Mouse (Mus musculus) thymus, postnatal 10 days (tissue): Measurements from ENCODE around the gene Midn.
A peak's percentile ranks its signal among the peaks of the same experiment; 100 is the strongest.

Source experiments
- DNase-seq, 2 experiments: peaks; one replicate each; pipeline ENCODE4 v3.0.0; 2021; ENCODE audit warnings: low spot score in 2 of 2

Gene Midn

DNA sequence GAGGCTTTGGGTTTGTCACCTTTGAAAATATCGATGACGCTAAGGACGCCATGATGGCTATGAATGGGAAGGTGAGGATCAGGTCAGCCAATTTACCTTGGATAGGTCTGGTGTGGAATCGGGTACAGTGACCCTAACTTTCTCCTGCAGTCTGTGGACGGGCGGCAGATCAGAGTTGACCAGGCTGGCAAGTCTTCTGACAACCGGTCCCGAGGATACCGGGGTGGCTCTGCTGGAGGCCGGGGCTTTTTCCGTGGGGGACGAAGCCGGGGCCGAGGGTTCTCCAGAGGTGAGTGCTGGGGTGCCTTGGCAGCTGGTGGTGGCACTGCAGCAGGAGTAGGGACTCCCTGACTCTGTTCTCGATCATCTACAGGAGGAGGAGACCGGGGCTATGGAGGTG, 22.0 kb downstream of the Midn start:
- no peak for DNase-seq

DNA sequence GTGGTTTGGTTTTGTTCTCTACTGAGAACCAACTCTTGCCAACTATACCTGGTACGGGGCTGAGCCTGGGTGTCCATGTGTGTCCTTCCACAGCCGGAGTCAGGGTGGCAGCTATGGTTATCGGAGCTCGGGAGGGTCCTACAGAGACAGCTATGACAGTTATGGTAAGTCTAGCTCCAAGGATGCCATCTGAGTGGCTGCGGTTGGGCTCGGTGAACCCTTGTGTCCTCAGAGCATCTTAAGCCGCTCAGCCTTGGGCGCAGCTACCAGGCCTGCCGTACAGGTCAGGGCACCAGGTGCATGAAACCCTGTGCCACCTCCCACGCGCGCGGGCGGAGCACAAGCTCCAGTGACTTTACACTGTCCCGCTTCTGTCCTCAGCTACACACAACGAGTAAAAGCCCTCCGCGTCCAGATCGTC, 22.5 kb downstream of the Midn start:
- DNase-seq = no peak

DNA sequence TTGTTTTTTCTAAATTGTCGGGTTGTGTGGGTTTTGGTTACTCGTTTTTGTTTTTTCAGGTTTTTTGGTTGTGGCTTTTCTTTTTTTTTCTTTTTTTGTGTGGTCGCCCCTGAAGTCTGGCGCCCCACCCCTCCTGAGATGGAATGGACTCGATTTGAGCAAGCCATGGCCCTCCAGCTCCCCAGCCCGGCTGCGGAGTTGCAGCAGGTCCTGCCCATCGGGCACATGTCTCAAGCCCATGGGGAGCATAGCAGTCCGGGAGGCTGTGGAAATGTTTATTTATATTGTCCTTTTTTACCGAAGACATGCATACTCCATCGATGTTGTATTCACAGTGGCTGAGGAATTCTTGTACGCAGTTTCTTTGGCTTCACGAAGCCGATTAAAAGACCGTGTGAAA, 23.2 kb downstream of the Midn start:
- no peak for DNase-seq

GRCm38 (mm10) chr10:80171760-80172526, 23.9 kb downstream of the Midn start:
- no peak for DNase-seq

GRCm38 (mm10) chr10:80172527-80173292, 24.6 kb downstream of the Midn start, which contains the start of gene 1600002K03Rik:
Gene 1600002K03Rik (plus strand): TSS chr10:80172944.
- DNase-seq = peak; percentile 79 to 80

DNA sequence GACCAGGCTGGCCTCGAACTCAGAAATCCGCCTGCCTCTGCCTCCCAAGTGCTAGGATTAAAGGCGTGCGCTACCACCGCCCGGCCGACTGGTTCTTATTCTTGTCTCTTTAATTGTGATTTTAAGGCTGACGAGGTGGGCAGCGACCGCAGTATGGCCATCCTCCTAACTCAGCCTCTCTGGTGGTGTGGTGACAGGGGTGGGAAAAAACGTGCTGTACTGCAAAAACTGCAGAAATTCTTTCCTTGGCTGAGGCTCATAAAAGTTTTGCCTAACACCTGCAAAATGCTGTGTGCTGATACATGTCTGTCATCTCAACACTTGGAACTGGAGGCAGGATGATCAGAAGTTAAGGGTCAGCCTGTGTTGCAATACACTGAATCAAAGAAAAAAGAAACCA, 25.3 kb downstream of the Midn start:
- DNase-seq = no peak

- DNase-seq = no peak
Measured at GRCm38 (mm10) chr10:80173955-80174640, 26.0 kb downstream of the Midn start.

DNA sequence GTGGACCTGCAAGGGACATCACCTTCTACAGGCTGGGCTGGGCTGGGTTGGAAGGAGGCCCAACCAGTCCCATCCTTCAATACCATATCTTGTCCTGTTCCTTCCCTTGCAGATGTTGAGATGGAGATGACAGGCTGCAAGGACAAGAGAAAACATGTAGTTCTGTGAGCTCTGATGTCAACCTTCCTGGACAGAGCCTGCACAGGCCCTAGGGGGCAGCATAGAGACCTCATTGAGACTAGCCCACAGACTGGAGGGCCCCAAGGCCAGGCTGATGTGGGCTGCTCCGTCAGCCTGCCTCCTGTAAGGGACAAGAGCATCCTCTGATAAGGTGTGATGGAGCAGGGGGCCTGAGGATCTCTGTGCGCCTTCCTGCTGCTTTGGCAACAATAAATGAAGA, 26.6 kb downstream of the Midn start:
- no peak for DNase-seq

DNA sequence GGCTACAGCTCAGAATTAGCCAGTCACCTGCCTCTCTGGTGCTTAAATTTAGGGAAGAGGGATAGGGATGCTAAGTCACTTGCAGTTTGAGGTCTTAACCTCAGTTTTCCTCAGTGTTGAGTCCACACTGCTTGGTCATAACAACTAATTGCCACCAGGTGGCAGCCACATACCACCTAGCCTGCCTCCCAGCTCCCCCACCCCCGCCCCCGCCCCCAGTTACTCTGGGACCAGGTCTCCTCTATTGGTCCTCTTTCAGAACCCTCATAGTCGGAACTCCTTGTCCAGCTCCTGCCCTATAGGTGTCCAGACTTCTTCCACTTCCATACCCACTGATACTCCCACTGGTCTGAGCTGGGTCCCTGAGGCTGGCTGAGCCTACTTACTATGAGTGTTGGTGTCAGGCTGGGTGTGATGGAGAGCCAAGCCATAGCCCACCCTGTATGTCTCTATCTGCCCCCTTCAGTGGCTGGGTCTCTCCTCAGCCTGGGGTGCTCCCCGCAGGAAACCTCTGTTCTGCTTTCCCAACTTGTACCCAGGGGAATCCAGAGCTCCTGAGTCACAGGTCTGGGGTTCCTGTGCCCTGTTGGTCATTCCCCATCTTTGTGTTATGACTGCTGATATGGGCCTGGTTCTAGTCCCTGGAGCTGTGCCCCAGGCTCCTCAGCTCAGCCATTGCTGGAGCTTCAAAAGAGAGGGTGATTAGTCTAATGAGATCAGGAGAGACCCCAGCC, 27.6 kb downstream of the Midn start:
- DNase-seq = no peak

- DNase-seq = no peak
Measured at GRCm38 (mm10) chr10:80176270-80176834, 28.3 kb downstream of the Midn start.

DNA sequence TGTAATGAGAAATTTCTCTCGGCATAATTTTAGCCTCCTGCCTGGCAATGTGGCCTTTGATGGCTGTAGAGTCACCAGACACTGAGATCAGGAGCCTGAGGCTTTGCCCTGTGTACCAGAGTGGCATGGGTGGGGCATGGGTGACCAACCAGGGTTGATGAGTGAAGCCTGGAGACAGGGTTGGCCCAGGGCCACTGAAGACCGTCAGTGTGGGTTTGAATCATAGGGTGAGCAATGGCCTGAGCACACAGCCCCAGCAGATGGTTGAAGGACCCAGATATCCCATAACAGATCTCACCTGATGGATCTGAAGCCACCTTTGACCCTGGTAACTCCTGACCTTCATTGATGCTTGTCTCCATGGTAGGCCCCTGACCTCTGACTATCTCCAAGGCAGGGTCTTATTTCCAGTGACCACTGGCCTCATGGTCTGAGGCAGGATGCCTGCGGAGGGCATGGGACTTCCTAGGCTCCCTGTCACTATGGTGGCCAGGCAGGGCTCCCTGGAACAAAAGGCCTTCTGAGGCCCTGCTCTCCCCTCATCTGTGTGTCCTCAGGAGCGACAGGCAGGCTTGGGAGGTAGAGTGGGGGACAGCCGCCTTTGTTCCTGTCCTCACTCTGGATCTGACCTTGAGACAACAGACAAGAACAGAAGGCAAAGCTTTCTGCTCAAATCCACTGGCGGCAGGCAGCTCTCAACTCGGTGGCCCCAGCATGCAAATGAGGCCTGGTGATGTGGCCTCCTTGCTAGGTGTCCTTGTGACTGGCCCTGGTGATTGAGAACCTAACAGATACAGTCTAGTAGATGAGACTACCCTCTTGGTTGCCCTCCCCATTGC, 29.6 kb downstream of the Midn start:
- DNase-seq = no peak

- no peak for DNase-seq
Measured at GRCm38 (mm10) chr10:80179068-80180051, 31.3 kb downstream of the Midn start, which contains the start of gene Efna2. Gene Efna2 (plus strand): TSS chr10:80179482.

DNA sequence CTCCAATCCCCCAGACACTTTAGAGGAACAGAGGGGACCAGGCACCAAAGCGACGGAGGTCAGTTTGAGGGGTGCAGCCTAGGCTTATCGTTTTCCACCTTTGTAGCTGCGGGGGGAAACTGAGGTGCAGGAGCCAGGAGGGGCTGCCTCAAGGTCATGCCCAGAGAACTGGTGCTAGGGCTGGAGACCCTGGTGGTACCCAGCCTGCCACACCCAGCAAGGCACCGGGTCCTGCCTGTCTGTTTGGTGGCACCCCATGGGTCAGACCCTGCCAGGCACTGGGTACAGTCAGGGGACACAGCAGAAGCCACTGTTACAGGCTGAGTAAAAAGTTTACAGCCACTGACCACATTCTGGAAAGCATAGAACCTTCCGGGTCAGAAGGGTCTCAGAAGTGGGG, 32.2 kb downstream of the Midn start:
- no peak for DNase-seq

GRCm38 (mm10) chr10:80180823-80181222, 32.8 kb downstream of the Midn start:
- no peak for DNase-seq

GRCm38 (mm10) chr10:80182547-80182946, 34.5 kb downstream of the Midn start:
- no peak for DNase-seq

DNA sequence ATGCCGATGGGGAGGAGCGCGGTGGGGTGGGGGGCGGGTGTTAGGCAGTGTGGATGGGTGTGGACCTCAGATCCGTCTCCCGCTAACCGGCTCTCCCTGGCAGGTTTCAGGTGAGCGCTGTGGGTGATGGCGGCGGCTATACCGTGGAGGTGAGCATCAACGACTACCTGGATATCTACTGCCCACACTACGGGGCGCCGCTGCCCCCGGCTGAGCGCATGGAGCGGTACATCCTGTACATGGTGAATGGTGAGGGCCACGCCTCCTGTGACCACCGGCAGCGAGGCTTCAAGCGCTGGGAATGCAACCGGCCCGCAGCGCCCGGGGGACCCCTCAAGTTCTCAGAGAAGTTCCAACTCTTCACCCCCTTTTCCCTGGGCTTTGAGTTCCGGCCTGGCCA, 38.6 kb downstream of the Midn start:
- no peak for DNase-seq

DNA sequence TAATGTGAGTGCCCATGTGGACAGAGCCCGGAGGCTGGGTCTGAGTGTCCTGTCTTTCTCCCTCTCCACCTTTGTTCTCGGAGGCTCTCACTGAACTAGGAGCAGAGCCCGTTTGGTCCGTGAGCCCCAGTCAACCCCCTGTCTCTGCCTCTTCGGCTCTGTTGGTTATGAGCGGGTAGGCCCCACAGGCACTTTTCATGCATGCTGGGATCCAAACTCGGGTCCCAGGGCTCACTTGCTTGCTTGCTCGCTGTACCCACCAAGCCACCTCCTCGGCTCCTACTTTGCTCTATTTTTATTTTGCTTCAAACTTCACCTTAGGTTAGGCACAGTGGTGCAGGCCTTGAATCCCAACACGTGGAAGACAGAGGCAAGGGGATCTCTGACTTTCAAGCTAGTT, 39.7 kb downstream of the Midn start:
- no peak for DNase-seq

DNA sequence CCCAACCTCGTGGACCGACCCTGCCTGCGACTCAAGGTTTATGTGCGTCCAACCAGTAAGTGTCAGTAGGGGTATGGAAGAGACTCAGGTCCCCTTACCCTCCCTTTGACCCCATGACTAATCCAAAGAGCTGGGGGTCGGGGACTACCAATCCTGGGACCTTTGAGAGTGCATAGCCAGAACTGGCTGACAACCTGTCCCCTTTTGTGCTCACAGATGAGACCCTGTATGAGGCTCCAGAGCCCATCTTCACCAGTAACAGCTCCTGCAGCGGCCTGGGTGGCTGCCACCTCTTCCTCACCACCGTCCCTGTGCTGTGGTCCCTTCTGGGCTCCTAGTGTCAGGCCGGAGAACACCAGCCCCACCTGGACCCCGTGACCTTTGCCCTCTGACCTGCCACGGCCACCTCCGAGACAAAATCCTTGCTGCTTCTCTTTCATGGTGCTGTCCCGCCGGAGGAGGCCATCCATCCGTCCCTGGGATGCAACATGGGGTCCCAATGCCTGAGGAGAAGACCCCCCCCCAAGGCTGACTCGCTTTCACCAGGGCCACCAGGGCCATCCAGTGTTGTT, 40.5 kb downstream of the Midn start:
- no peak for DNase-seq

GRCm38 (mm10) chr10:80189999-80190398, 41.9 kb downstream of the Midn start:
- DNase-seq = no peak
